Mouse (Mus musculus): Measurements from ENCODE around the gene L3mbtl1.
"Not testable (repeated sequence)": the region's sequence is repeated elsewhere in the genome, so short reads cannot be mapped to it uniquely, and the experiment has no call there.

The L3mbtl1 gene

DNA sequence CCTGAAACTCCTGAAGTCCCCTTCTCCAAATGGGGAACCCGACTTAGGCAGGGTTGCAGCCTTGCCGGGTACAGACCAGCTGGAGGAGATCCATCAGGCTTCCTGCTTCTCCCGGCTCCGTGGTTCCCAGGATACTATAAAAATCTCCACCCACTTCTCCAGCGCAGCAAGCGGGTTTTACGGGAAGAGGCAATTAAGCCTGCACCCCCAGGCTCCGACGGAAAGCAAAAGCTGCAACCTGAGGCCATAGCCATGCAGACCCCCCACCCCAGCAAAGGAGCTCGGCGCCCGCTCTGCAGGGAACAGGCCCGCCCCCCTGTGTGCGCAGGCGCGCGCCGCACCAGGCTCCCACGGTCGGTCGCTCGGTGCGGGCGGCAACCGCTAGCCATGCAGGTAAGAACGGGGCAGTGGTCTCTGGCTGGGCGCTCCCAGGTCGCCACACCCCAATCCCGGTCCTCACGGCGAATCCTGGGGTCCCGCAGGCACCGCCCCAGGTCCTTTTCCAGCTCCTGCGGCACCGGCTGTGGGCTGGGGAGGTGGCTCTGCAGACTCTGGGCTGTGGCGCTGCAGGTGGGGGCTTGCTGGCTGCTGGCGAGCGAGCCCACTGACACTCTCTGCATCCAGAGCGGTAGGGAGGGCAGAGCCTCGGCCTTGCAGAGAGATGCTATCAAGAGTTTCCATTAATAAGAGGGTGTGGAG, at the start of gene L3mbtl1:
Gene L3mbtl1, plus strand, starts transcription at position 325 of the 699 bp plus-strand sequence.
- DNase-seq (ENCODE audit: low spot score), result peak; percentile 18

DNA sequence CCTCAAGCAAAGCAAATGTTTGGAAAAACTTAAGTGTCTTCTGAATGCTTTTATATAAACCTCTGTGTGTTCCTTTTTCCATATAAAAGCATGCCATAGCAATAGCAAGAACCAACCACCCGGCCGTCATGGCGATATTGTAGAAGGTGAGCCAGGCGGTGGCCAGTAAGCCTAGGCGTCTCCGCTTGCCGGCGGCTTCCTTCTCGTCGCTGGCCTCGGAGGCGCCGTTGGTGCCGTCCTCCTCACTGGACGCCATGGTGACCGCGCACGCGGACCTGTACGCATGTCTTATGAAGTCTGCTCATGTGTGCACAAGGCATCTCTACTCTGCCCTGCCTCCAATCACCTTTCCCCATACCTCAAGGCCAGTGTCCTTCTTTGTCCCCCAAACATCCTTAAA, 44.0 kb upstream of the L3mbtl1 start:
- DNase-seq (ENCODE audit: low spot score), result not testable (repeated sequence)

- DNase-seq (ENCODE audit: low spot score), result no peak
Measured at GRCm38 (mm10) chr2:162899880-162900589, 43.2 kb upstream of the L3mbtl1 start.

DNA sequence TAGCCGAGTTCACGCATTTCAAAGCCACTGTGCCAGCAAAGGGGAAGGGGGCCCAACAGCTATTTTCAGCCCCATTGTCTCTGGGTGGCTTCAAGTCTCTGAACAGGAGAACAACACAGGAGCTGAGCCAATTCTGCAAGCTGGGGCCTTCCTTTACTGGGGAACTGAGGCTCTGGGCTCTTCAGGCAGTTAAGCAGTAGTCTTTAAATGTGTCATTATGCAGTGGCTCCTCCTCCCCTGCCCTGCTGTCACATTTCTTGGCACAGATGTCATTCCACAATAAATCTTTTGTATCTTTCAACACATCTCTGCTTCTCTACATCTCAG, 42.7 kb upstream of the L3mbtl1 start:
- DNase-seq (ENCODE audit: low spot score), result no peak

- DNase-seq (ENCODE audit: low spot score), result no peak
Measured at GRCm38 (mm10) chr2:162905902-162906301, 37.4 kb upstream of the L3mbtl1 start.

DNA sequence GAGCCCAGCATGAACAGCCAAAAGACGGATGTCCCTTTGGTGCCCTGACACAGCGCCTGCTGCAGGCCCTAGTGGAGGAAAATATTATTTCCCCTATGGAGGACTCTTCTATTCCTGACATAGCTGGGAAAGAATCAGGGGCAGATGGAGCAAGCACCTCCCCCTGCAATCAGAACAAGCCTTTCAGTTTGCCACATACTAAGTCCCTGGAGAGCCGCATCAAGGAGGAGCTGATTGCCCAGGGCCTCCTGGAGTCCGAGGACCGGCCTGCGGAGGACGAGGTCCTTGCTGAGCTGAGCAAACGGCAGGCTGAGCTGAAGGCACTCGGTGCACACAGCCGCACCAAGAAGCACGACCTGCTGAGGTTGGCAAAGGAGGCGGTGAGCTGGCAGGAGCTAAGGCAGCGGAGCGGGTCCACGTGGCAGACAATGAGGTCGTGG, 35.2 kb upstream of the L3mbtl1 start:
- no peak for DNase-seq (ENCODE audit: low spot score)

- no peak for DNase-seq (ENCODE audit: low spot score)
Measured at GRCm38 (mm10) chr2:162914040-162914439, 29.2 kb upstream of the L3mbtl1 start.

GRCm38 (mm10) chr2:162914519-162914918, 28.8 kb upstream of the L3mbtl1 start:
- no peak for DNase-seq (ENCODE audit: low spot score)

GRCm38 (mm10) chr2:162919926-162920325, 23.3 kb upstream of the L3mbtl1 start:
- no peak for DNase-seq (ENCODE audit: low spot score)

DNA sequence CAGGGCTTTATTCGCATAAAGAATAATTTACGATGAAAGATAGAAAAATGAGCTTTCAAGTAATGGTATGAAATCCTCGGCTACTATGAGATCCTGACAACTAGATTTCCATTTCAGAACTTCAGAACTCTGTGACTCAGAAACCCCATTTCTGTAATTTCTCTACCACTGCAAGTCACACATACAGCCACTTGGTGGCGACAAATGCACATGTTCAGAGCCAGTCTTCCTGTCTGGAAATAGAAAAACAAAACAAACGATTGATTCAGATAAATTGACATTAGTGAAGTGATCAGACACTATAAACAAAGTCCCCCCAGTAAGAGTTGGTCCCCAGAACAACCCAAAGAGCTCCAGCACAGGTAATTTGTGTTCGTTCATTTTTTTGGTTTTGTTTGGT, 21.1 kb upstream of the L3mbtl1 start:
- DNase-seq (ENCODE audit: low spot score), result no peak

GRCm38 (mm10) chr2:162922834-162923233, 20.4 kb upstream of the L3mbtl1 start:
- DNase-seq (ENCODE audit: low spot score), result no peak

- no peak for DNase-seq (ENCODE audit: low spot score)
Measured at GRCm38 (mm10) chr2:162924126-162924525, 19.1 kb upstream of the L3mbtl1 start.

GRCm38 (mm10) chr2:162927918-162928585, 15.2 kb upstream of the L3mbtl1 start:
- no peak for DNase-seq (ENCODE audit: low spot score)

- DNase-seq (ENCODE audit: low spot score), result no peak
Measured at GRCm38 (mm10) chr2:162929704-162930103, 13.6 kb upstream of the L3mbtl1 start.

- DNase-seq (ENCODE audit: low spot score), result no peak
Measured at GRCm38 (mm10) chr2:162930516-162931122, 12.7 kb upstream of the L3mbtl1 start.

DNA sequence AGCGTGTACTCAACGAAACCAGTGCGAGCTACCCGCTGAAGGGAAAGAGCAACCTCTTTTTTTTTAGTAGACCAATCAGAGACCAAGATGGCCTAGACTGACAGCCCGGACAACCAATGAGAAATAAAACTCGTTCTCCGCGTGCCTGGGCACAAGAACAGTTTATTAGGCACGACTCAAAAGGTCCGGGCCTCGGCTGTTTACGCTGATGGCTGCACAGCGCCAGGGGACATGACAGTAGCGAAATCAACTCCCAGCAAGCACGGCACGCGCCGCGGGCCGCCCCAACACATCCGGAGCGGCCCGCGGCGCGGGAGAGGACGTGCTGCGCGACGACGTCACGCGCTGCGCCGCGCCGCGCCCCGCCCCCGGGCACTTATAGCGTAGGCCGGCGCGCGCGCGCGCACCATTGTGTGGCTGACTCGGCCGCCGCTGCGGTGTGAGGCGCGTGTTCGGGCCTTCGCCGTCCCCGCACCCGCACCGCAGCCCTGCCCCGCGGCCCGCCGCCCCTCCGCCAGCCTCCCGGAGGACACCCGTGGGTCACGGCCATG, 12.1 kb upstream of the L3mbtl1 start, which contains the start of gene Srsf6:
Gene Srsf6, plus strand, starts transcription at position 406 of the 551 bp plus-strand sequence.
- DNase-seq (ENCODE audit: low spot score), result peak; percentile 86

GRCm38 (mm10) chr2:162931674-162932650, 11.3 kb upstream of the L3mbtl1 start:
- peak; percentile 57 for DNase-seq (ENCODE audit: low spot score)

DNA sequence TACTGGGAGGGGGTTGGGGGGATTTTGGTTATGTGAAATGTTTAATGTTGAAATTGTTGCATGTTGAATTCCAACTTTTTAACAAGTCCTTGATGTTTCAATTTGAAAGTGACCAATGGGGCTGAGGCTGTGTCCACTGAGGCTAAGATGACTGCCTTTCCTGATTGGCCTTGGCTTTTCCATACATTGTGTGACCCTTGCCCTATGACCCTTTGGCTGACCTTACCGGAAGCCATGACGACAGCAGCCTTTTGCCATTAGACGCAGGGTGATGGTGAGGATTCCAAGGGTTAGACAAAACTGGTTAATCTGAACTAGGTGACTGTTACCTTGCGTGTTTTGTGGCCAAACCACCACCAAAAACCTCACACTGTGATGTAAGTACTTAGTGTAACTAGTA, 10.6 kb upstream of the L3mbtl1 start:
- no peak for DNase-seq (ENCODE audit: low spot score)

GRCm38 (mm10) chr2:162934421-162934820, 8.9 kb upstream of the L3mbtl1 start:
- DNase-seq (ENCODE audit: low spot score), result no peak

GRCm38 (mm10) chr2:162935700-162936099, 7.6 kb upstream of the L3mbtl1 start:
- DNase-seq (ENCODE audit: low spot score), result no peak

- no peak for DNase-seq (ENCODE audit: low spot score)
Measured at GRCm38 (mm10) chr2:162939562-162939961, 3.7 kb upstream of the L3mbtl1 start.
